Mouse (Mus musculus) cerebellum, adult 2 months (tissue): Measurements from ENCODE around the gene Sertad3.

Source experiments
- CTCF ChIP-seq: fragments of 200-500 bp; IDR thresholded peaks from 2 replicates; pipeline ENCODE4 v1.5.1; 2011; ENCODE audit warnings: low read depth, mild to moderate bottlenecking, control low read depth, low read length, moderate library complexity, borderline replicate concordance; ENCODE audit not compliant: insufficient read depth
- POLR2A ChIP-seq: fragments of 200-500 bp; IDR thresholded peaks from 2 replicates; pipeline ENCODE4 v1.6.1; 2011; ENCODE audit warnings: low read length, control low read depth, borderline replicate concordance; ENCODE audit not compliant: insufficient read depth

DNA sequence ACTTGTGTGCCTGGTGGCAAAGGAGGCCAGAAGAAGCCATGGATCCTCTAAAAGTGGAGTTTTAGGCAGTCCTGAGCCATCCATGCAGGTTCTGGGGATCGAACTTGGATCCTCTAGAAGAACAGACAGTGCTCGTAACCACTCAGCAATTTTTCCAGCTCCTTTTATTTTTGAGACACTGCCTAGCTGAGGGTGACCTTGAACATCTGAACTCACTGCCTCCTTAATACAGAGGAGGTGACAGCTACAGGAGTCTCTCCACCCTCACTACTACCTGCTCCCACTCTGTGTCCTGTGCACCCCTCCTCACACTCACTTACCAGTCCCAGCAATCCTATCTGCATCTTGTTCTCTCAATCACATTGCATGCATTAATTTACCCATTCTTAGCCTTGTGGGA lies 2.0 kb downstream of the Sertad3 start:
- TF ChIP-seq POLR2A = no peak
- TF ChIP-seq CTCF = no peak
